Mouse (Mus musculus) adrenal gland, postnatal 36 days (tissue): ENCODE measurements at regions not wholly inside any gene's neighbourhood (a gene's known extent, or its start where the extent isn't known, plus 50 kb on each side); places are given as distances from the start of the nearest gene placed in this dataset.
"Not testable (repeated sequence)": the region's sequence is repeated elsewhere in the genome, so short reads cannot be mapped to it uniquely, and the experiment has no call there.

ENCODE experiments used
- DNase-seq, 2 experiments: peaks; one replicate each; pipeline ENCODE4 v3.0.0; 2021; ENCODE audit warnings: mixed read lengths in 1 of 2

- no peak for DNase-seq
These were observed 2580.9 kb downstream of the Gm37988 start for GRCm38 (mm10) chr1:7388627-7389026.

GRCm38 (mm10) chr1:7393508-7393907 is 2585.8 kb downstream of the Gm37988 start:
- no peak for DNase-seq

GRCm38 (mm10) chr1:7394161-7394560 is 2586.5 kb downstream of the Gm37988 start:
- DNase-seq: no peak

GRCm38 (mm10) chr1:7395527-7395926 is 2587.8 kb downstream of the Gm37988 start:
- DNase-seq: no peak

GRCm38 (mm10) chr1:7396867-7397806 is 2589.4 kb downstream of the Gm37988 start:
- peak; percentile 32 to 90 for DNase-seq

- DNase-seq: peak; percentile 98 to 99
These were observed 2590.2 kb downstream of the Gm37988 start for GRCm38 (mm10) chr1:7397807-7398446.

- no peak for DNase-seq
These were observed 2591.1 kb downstream of the Gm37988 start for GRCm38 (mm10) chr1:7398678-7399218.

- DNase-seq: not testable (repeated sequence)
These were observed 2598.0 kb downstream of the Gm37988 start for GRCm38 (mm10) chr1:7405651-7406050.

GRCm38 (mm10) chr1:7414444-7414843 is 2606.8 kb downstream of the Gm37988 start:
- DNase-seq: no peak

GRCm38 (mm10) chr1:7451660-7452155 is 2644.0 kb downstream of the Gm37988 start:
- no peak for DNase-seq

GRCm38 (mm10) chr1:7454931-7455330 is 2647.2 kb downstream of the Gm37988 start:
- no peak for DNase-seq

- no peak for DNase-seq
These were observed 2650.2 kb downstream of the Gm37988 start for GRCm38 (mm10) chr1:7457895-7458294.

- DNase-seq: no peak
These were observed 2686.4 kb downstream of the Gm37988 start for GRCm38 (mm10) chr1:7494096-7494495.

GRCm38 (mm10) chr1:7499042-7499441 is 2691.3 kb downstream of the Gm37988 start:
- DNase-seq: no peak

- no peak for DNase-seq
These were observed 2694.7 kb downstream of the Gm37988 start for GRCm38 (mm10) chr1:7502363-7502762.

GRCm38 (mm10) chr1:7518791-7519190 is 2711.1 kb downstream of the Gm37988 start:
- DNase-seq: no peak

- no peak for DNase-seq
These were observed 2725.8 kb downstream of the Gm37988 start for GRCm38 (mm10) chr1:7533506-7533905.

- no peak for DNase-seq
These were observed 2727.5 kb downstream of the Gm37988 start for GRCm38 (mm10) chr1:7535191-7535590.

- no peak for DNase-seq
These were observed 2735.8 kb downstream of the Gm37988 start for GRCm38 (mm10) chr1:7543492-7543891.

- DNase-seq: no peak
These were observed 2740.6 kb downstream of the Gm37988 start for GRCm38 (mm10) chr1:7548261-7548660.

- no peak for DNase-seq
These were observed 2767.1 kb downstream of the Gm37988 start for GRCm38 (mm10) chr1:7574787-7575186.

GRCm38 (mm10) chr1:7586409-7586808 is 2778.7 kb downstream of the Gm37988 start:
- no peak for DNase-seq

GRCm38 (mm10) chr1:7591327-7591726 is 2783.6 kb downstream of the Gm37988 start:
- DNase-seq: no peak
